Mouse (Mus musculus): ENCODE measurements around the gene Gm19935. TPM values are rescaled to one million over a fixed set of nuclear protein-coding genes. Genes with fewer than 3 reads are reported as not detected.

Gm19935 gene
- polyA plus RNA-seq (2015; fragmentation: Nextera tagmentation; extraction: Ambion mirVana) = 0.15 and 0.24 TPM in 2 replicates

DNA sequence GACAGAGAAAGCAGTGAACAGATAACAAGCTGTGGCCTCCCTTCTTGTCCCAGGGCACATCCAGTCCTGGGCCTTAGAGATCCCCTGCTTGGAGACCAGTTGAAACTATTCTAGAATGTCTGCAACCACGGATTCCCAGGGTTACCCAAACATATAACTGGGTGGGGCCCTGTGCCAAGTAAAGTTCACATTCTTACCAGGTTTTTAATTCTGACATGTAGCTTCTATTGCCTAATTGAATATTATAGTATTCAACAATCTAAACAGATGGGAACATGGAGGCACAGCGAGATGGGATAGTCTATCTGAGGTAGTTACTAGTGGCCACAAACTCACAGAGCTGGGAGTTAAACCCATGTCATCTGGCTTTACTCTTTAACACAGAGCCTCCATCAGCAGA is at the start of gene Gm19935:
Gm19935 (minus strand) TSS at position 101 of the 400 bp plus-strand sequence.
- 69% methylated on average over 2 of the region's 2 CpGs for WGBS
- no peak for ATAC-seq (replicated peaks; ENCODE audit: extremely low read depth, insufficient read depth, low FRiP score)

DNA sequence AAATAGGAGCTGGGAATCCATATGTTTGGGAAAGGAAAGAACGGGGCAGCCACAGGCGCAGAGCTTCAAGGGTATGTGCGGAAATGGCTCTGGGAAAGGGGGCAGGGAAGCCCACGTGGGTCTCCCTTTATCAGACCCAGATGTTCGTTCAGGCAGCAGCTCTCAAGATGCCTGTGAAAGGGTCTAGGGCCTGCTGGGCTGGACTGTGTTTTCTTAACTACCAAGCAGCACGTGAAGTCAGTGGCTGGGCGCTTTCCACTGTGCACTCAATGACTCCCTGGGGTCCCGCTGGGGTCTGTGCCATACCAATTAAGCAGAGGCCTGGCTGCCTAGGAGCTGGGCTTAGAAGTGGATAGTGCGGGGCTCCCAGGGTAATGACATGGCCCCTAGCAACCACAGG is 44.8 kb upstream of the Gm19935 start:
- Histone ChIP-seq H3K4me2 (ENCODE audit: low read depth, low read length) (peak overlapping the region; percentile 5), H3K36me3 (ENCODE audit: control insufficient read depth, insufficient read depth) (no peaks in the 10 kb centered on the region), H3K4me1 (ENCODE audit: control insufficient read depth, insufficient read depth, low read length) (peaks cover 18% of the 10 kb centered on the region), H3K9me3 (replicated peaks; ENCODE audit: control insufficient read depth, low read length) (no peaks in the 10 kb centered on the region), H3K9ac (ENCODE audit: low read length) (peak overlapping the region; percentile 49), H3K27me3 (ENCODE audit: control insufficient read depth, insufficient read depth, low read length) (no peaks in the 10 kb centered on the region), H3K27ac (ENCODE audit: low read length) (peak overlapping the region; percentile 77), H3K4me3 (ENCODE audit: low read length) (no peak overlapping the region)
- peak; percentile 79 for ATAC-seq (replicated peaks; ENCODE audit: extremely low read depth, insufficient read depth, low FRiP score)
- WGBS = 17% methylated on average over 9 of the region's 9 CpGs

More for the DNA sequence above, at the start of gene Gm19935:
- no peaks in the 10 kb centered on the region for H3K36me3 ChIP-seq (ENCODE audit: control insufficient read depth, insufficient read depth)
- H3K9me3 ChIP-seq (replicated peaks; ENCODE audit: control insufficient read depth, low read length) = no peaks in the 10 kb centered on the region; the same call in 1 of the 2 replicates
- no peak within 1 kb of the TSS for H3K9ac ChIP-seq (ENCODE audit: low read length)
- H3K4me1 ChIP-seq (ENCODE audit: control insufficient read depth, insufficient read depth, low read length) = no peaks in the 10 kb centered on the region
- H3K27me3 ChIP-seq (ENCODE audit: control insufficient read depth, insufficient read depth, low read length) = no peaks in the 10 kb centered on the region
- no peak within 1 kb of the TSS for H3K4me3 ChIP-seq (ENCODE audit: low read length)
- no peak within 1 kb of the TSS for H3K27ac ChIP-seq (ENCODE audit: low read length)
- H3K4me2 ChIP-seq (ENCODE audit: low read depth, low read length) = no peak within 1 kb of the TSS

DNA sequence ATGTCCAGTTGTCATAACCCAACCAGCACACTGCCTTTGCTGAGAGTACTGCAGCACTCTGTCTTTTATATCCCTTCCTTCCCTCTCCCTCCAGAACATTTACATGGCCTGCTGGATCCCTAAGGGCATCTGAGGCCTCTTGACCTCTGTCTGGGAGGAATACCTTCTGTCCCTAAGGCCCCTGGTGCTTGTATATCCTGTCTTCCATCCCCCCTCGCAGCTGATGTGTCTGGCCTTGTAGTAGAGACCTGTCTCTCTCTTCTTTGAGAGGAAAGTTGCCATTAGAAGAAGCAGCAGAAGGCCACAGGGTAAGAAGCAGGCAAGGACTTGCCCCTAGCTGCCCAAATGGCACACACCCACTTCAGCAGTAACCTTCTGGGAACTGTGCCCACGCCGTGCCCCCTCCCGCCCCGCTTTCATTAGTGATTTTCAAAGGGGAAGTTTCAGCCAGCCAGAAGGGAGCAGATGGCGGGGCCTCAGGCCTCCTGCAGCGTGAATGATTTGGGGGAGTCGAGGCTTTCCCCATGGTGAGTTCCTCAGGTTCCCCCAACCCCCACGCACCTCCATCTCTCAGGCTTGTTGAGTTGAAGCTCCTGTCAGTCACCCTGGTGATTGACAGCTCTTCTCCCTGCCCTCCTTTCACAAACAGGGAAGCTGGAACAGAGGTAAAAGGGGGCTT is 44.2 kb upstream of the Gm19935 start:
- no peaks in the 10 kb centered on the region for H3K36me3 ChIP-seq (ENCODE audit: control insufficient read depth, insufficient read depth)
- H3K9me3 ChIP-seq (replicated peaks; ENCODE audit: control insufficient read depth, low read length) = no peaks in the 10 kb centered on the region
- H3K4me2 ChIP-seq (ENCODE audit: low read depth, low read length) = peak overlapping the region; percentile 5; the same call in 1 of the 2 replicates
- no peak overlapping the region for H3K9ac ChIP-seq (ENCODE audit: low read length)
- WGBS = 18% methylated on average over 9 of the region's 9 CpGs
- no peak for ATAC-seq (replicated peaks; ENCODE audit: extremely low read depth, insufficient read depth, low FRiP score)
- H3K4me1 ChIP-seq (ENCODE audit: control insufficient read depth, insufficient read depth, low read length) = peaks cover 15% of the 10 kb centered on the region
- H3K4me3 ChIP-seq (ENCODE audit: low read length) = no peak overlapping the region
- peak overlapping the region; percentile 77 for H3K27ac ChIP-seq (ENCODE audit: low read length)
- H3K27me3 ChIP-seq (ENCODE audit: control insufficient read depth, insufficient read depth, low read length) = no peaks in the 10 kb centered on the region

DNA sequence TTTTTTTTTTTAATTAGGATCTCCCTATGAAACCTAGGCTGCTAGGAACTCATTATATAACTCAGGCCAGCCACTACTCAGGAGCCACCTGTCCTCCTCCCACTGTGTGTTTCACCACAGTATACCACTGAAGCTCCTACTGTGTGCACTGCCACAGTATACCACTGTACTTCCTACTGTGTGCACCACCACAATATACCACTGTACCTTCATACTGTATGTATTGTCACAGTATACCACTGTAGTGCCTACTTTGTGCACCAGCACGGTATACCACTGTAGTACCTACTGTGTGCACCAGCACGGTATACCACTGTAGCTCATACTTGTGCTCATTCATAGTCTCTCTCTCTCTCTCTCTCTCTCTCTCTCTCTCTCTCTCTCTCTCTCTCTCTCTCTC is 40.9 kb upstream of the Gm19935 start:
- H3K4me2 ChIP-seq (ENCODE audit: low read depth, low read length) = no peak overlapping the region
- no peak overlapping the region for H3K4me3 ChIP-seq (ENCODE audit: low read length)
- H3K27me3 ChIP-seq (ENCODE audit: control insufficient read depth, insufficient read depth, low read length) = no peaks in the 10 kb centered on the region
- WGBS = 91% methylated on average over 2 of the region's 2 CpGs
- no peaks in the 10 kb centered on the region for H3K36me3 ChIP-seq (ENCODE audit: control insufficient read depth, insufficient read depth)
- H3K27ac ChIP-seq (ENCODE audit: low read length) = no peak overlapping the region
- no peak for ATAC-seq (replicated peaks; ENCODE audit: extremely low read depth, insufficient read depth, low FRiP score)
- H3K4me1 ChIP-seq (ENCODE audit: control insufficient read depth, insufficient read depth, low read length) = peaks cover 26% of the 10 kb centered on the region
- H3K9me3 ChIP-seq (replicated peaks; ENCODE audit: control insufficient read depth, low read length) = no peaks in the 10 kb centered on the region
- no peak overlapping the region for H3K9ac ChIP-seq (ENCODE audit: low read length)

DNA sequence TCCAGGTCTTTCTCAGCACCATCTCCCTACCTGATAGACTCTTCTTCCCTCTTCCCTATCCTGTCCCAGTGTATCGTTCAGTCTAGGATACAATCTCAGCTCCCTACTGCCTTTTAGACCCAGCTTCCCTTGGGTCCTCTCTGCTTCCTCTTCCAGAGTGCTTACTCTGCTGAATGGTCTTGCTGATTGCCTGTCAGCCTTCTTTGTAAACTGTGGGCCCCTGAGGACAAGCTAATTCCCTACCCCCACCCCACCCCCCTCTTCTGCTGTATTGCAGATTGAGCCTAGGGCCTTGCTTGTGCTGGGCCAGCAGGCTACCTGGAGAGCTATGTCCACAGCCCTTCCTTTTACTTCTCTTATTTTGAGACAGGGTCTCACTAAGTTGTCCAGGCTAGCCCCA is 39.8 kb upstream of the Gm19935 start:
- H3K9ac ChIP-seq (ENCODE audit: low read length) = no peak overlapping the region
- WGBS = 50% methylated on average over 1 of the region's 1 CpGs
- no peak overlapping the region for H3K4me2 ChIP-seq (ENCODE audit: low read depth, low read length)
- peaks cover 20% of the 10 kb centered on the region for H3K4me1 ChIP-seq (ENCODE audit: control insufficient read depth, insufficient read depth, low read length)
- no peaks in the 10 kb centered on the region for H3K27me3 ChIP-seq (ENCODE audit: control insufficient read depth, insufficient read depth, low read length)
- no peaks in the 10 kb centered on the region for H3K9me3 ChIP-seq (replicated peaks; ENCODE audit: control insufficient read depth, low read length)
- H3K36me3 ChIP-seq (ENCODE audit: control insufficient read depth, insufficient read depth) = no peaks in the 10 kb centered on the region
- H3K4me3 ChIP-seq (ENCODE audit: low read length) = no peak overlapping the region
- H3K27ac ChIP-seq (ENCODE audit: low read length) = no peak overlapping the region
- no peak for ATAC-seq (replicated peaks; ENCODE audit: extremely low read depth, insufficient read depth, low FRiP score)

DNA sequence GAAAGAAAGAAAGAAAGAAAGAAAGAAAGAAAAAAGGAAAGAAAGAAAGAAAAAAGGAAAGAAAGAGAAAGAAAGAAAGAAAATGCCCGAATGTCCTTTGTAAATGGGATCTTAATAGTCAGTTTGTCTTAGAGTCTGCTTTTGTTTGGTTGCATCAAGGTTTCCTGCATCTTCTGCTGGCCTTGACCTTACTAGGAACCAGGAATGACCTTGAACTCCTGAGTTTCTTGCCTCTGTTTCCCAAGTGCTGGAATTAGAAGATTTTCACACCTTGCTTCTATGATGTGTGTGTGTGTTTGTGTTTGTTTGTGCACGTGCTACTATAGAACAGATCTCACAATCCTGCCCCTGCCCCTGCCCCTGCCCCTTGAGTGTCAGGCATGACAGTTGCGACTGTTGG is 39.0 kb upstream of the Gm19935 start:
- no peaks in the 10 kb centered on the region for H3K27me3 ChIP-seq (ENCODE audit: control insufficient read depth, insufficient read depth, low read length)
- H3K27ac ChIP-seq (ENCODE audit: low read length) = no peak overlapping the region
- H3K9me3 ChIP-seq (replicated peaks; ENCODE audit: control insufficient read depth, low read length) = no peaks in the 10 kb centered on the region
- peaks cover 12% of the 10 kb centered on the region for H3K4me1 ChIP-seq (ENCODE audit: control insufficient read depth, insufficient read depth, low read length)
- 88% methylated on average over 3 of the region's 3 CpGs for WGBS
- H3K36me3 ChIP-seq (ENCODE audit: control insufficient read depth, insufficient read depth) = no peaks in the 10 kb centered on the region
- H3K9ac ChIP-seq (ENCODE audit: low read length) = no peak overlapping the region
- ATAC-seq (replicated peaks; ENCODE audit: extremely low read depth, insufficient read depth, low FRiP score) = no peak
- no peak overlapping the region for H3K4me2 ChIP-seq (ENCODE audit: low read depth, low read length)
- H3K4me3 ChIP-seq (ENCODE audit: low read length) = no peak overlapping the region

DNA sequence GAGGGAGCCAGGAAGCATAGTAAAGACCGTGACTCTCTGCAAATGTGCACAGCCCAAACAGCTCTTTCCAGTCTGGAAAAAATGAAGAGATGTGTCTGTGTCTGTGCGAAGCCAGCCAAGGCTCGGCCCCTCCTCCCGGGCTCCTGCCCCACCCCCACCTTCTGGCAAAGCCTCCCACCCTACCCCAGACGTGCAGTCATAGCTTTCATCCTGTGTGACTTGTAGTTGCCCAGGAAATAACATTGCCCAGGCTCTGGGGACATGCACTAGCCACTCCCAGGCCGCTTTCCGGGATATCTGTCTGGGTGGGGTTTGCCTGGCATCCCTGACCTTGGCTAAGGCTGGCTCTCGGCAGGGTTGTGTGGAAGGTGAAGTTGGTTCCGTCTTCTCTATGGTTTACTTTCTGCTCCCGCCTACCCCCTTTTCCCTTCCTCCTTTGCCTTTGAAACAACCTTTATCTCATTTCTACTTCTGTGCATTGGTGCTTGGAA is 37.5 kb upstream of the Gm19935 start:
- H3K4me2 ChIP-seq (ENCODE audit: low read depth, low read length) = peak overlapping the region; percentile 48
- no peak overlapping the region for H3K4me3 ChIP-seq (ENCODE audit: low read length)
- H3K27me3 ChIP-seq (ENCODE audit: control insufficient read depth, insufficient read depth, low read length) = no peaks in the 10 kb centered on the region
- no peaks in the 10 kb centered on the region for H3K9me3 ChIP-seq (replicated peaks; ENCODE audit: control insufficient read depth, low read length)
- WGBS = 7% methylated on average over 10 of the region's 10 CpGs
- peak; percentile 70 for ATAC-seq (replicated peaks; ENCODE audit: extremely low read depth, insufficient read depth, low FRiP score)
- 0 out of 2 replicates have a peak overlapping the region, but pooled peaks have one; percentile 12 for H3K9ac ChIP-seq (ENCODE audit: low read length)
- peaks cover 11% of the 10 kb centered on the region for H3K4me1 ChIP-seq (ENCODE audit: control insufficient read depth, insufficient read depth, low read length)
- no peaks in the 10 kb centered on the region for H3K36me3 ChIP-seq (ENCODE audit: control insufficient read depth, insufficient read depth)
- peak overlapping the region; percentile 63 for H3K27ac ChIP-seq (ENCODE audit: low read length)

DNA sequence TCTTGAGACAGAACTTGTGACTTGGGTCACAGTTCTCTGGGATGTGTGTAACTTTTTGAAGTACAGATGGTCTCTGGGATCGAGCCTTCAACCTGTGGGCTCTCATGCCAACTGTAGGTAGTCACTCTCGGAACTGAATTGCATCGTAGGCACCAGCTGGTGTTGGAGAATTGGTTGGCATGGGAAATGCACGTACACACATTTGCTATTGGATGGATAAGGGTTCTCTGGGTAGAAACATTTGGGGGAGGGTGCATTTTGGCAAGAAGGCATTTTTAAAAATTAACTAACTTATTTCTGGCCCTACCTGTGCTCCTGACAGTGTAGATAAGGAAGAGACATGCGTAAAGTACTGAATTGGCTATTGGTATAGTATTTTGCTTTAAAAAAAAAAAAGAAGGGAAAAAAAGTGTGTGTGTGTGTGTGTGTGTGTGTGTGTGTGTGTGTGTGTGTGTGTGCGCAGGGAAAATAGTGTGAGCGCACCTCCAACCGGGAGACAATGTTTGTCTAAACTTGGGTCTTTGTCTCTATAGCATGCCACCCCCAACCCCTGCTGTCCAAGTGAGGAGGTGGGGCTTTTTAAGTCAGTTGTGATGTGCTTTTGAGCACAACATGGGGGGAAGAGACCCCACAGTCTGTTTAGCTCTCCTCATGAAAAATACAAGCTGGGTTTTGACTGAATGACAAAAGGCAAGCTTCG is 36.9 kb upstream of the Gm19935 start:
- Histone ChIP-seq H3K4me2 (ENCODE audit: low read depth, low read length) (peak overlapping the region; percentile 48), H3K36me3 (ENCODE audit: control insufficient read depth, insufficient read depth) (no peaks in the 10 kb centered on the region), H3K27me3 (ENCODE audit: control insufficient read depth, insufficient read depth, low read length) (no peaks in the 10 kb centered on the region), H3K4me1 (ENCODE audit: control insufficient read depth, insufficient read depth, low read length) (peaks cover 11% of the 10 kb centered on the region), H3K9me3 (replicated peaks; ENCODE audit: control insufficient read depth, low read length) (no peaks in the 10 kb centered on the region), H3K4me3 (ENCODE audit: low read length) (no peak overlapping the region), H3K27ac (ENCODE audit: low read length) (peak overlapping the region; percentile 63), H3K9ac (ENCODE audit: low read length) (0 out of 2 replicates have a peak overlapping the region, but pooled peaks have one; percentile 12)
- ATAC-seq (replicated peaks; ENCODE audit: extremely low read depth, insufficient read depth, low FRiP score) = no peak
- WGBS = 71% methylated on average over 9 of the region's 9 CpGs

DNA sequence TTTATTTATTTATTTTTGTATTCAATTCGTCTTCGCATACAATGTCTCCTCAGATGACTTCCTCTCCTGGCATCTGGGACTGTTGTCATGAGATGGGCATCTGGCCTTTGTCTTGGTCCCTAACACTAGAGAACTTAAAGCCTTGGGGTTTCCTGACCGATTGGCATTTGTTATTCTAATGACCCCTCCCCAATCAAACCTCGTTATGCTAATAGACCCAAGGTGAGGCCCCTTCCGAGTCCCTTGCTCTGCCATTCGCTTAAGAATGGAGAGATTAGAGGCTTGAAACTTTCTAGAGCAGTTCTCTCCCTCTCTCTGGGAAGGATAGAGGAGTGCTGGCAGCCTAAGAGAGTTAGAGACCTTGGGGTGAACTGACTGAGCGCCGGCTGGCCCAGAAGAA is 34.4 kb upstream of the Gm19935 start:
- no peaks in the 10 kb centered on the region for H3K9me3 ChIP-seq (replicated peaks; ENCODE audit: control insufficient read depth, low read length)
- H3K36me3 ChIP-seq (ENCODE audit: control insufficient read depth, insufficient read depth) = no peaks in the 10 kb centered on the region
- no peak overlapping the region for H3K27ac ChIP-seq (ENCODE audit: low read length)
- peaks cover 11% of the 10 kb centered on the region for H3K4me1 ChIP-seq (ENCODE audit: control insufficient read depth, insufficient read depth, low read length)
- H3K27me3 ChIP-seq (ENCODE audit: control insufficient read depth, insufficient read depth, low read length) = no peaks in the 10 kb centered on the region
- no peak overlapping the region for H3K9ac ChIP-seq (ENCODE audit: low read length)
- no peak overlapping the region for H3K4me3 ChIP-seq (ENCODE audit: low read length)
- no peak overlapping the region for H3K4me2 ChIP-seq (ENCODE audit: low read depth, low read length)
- no peak for ATAC-seq (replicated peaks; ENCODE audit: extremely low read depth, insufficient read depth, low FRiP score)
- 58% methylated on average over 8 of the region's 8 CpGs for WGBS
